Mouse (Mus musculus) adrenal gland, postnatal 4 days (tissue): ENCODE results near the gene Gatd1. TPM values are rescaled to one million over a fixed set of nuclear protein-coding genes. Genes with fewer than 3 reads are reported as not detected.
"Not testable (repeated sequence)": the region's sequence is repeated elsewhere in the genome, so short reads cannot be mapped to it uniquely, and the experiment has no call there.

ENCODE experiments used
- DNase-seq, 2 experiments: peaks; one replicate each; pipeline ENCODE4 v3.0.0; 2021 to 2022; ENCODE audit warnings: low spot score in 2 of 2, mixed read lengths in 2 of 2
- total RNA-seq, 2 experiments: library from RNA; stranded (reverse); gene quantifications; 2 replicates each; pipeline ENCODE4 v1.2.3; 2021

Gatd1 gene
- total RNA-seq, 2 experiments from 2014 or later, result 44.9 to 50.6 TPM

DNA sequence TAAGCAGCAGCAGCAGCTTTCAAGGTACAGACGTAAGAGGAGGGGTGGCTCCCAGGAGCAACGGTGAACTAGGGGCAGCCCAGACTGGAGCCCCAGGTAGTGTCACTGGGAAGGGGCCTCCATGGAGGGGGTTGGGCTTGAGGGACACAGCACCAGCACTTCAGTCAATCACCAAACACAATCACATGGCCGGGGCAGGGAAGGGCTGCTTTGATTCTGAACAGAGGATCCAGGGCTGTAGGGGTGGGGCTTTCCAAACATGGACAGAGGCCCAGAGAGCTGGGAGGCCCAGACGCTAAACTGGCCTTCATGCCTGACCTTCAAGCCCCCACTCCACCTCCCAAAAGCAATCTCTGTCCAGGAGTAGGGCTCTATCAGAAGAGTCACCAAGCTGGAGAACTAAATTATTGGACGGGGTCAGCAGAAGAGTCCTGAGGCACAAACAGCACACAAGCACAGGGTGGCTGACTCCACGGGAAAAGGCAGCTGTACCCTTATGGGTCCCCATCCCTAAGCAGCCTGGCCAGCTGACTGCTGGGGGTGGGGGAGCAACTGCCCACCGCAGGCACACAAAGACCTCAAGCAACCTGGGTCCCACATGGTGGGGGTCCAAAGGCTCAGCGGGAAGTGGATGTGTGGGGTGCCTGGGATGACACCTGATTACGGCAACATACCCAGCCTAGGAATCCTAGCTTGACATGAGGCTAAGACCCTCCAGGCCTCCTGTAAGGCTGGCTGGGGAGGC, 16.1 kb upstream of the Gatd1 start:
- no peak for DNase-seq

DNA sequence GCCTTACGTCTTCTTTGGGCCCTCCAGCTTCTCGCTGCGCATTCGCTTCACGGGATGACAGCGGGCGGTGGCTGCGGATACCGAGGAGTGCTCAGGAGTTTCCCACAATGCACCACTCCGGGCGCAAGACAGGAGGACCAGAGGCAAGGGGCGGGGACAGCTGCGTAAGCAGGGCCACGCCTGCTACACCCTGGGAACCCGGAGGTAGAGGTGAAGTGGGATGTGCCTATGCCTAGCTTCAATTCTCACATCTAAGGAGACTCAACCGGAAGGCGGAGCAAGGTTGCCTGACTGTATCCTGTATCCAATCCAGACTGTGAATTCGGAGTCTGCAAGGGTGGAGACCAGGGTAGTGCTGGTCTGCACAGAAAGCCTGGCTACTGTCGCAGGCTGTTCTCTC, 15.4 kb upstream of the Gatd1 start, which contains the start of gene Cend1:
Cend1 (minus strand) TSS at position 182 of the 400 bp plus-strand sequence.
- DNase-seq, result no peak

DNA sequence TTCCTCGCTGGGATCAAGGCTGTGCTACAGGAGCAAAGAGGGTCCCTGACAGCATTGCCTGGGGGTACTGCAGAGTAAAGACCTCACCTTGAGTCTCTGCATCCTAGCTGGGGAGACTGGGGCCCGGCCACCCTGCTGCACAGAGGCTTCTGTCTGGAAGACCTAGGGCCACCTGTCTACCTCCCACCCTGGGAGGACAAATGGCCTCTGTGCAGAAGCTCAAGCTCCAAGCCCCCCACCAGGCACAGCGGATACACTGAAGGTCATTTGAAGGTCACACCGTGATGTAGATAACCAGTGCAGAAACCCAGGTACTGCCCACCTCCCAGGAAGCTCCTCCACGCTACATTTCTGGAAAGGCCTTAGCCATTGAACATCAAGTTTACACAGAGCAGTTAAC, 14.8 kb upstream of the Gatd1 start:
- no peak for DNase-seq

DNA sequence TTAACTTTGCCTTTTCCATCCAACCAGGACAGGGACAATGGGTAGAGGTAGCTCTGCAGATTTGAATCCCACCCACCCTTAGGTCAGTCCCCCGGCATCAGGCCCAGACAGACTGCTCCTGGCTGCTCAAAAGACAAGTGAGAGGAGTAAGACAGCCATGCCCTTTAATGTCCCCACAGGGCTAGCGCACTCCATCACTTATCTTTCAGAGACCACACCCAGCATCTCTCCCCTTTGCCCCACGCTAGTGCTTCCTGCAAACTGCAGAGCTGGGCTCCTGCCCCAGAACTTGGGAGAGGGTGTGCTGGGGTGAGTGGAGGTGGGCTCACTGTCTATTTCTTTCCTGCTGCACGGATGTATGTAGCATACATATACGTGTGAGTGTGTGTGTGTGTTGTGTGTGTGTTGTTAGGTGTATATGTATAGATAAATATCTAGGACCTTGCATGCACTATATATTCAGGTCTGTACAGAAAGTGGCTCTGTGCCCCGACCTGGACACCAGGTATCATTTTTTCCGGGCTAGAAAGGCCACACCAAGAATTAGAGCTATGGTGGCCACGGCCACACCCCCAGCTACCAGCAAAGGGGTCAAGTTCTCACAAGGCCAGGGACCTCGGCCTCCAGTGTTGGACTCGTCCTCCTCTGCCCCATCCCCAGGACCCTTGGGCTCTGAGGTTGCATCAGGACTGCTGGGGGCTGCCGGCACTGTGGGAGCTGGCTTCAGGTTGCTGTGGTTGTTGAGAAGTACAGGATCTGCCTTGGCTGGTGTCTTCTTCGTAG, 13.2 kb upstream of the Gatd1 start:
- DNase-seq, result no peak

DNA sequence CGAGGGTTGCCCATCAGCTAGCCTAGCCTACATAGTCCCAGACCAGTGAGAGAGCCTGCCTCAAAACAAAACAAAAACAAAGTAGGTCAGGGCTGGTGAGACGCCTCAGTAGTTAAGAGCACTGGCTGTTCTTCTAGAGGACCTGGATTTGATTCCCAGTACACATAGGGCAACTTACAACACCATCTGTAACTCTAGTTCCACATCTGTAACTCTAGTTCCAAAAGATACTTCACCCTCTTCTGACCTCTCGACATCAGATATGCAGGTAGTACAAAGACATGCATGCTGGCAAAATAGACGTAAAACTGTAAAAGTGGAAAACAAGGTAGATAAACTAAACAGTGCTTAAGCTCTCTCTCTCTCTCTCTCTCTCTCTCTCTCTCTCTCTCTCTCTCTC, 9.9 kb upstream of the Gatd1 start:
- DNase-seq, result no peak

DNA sequence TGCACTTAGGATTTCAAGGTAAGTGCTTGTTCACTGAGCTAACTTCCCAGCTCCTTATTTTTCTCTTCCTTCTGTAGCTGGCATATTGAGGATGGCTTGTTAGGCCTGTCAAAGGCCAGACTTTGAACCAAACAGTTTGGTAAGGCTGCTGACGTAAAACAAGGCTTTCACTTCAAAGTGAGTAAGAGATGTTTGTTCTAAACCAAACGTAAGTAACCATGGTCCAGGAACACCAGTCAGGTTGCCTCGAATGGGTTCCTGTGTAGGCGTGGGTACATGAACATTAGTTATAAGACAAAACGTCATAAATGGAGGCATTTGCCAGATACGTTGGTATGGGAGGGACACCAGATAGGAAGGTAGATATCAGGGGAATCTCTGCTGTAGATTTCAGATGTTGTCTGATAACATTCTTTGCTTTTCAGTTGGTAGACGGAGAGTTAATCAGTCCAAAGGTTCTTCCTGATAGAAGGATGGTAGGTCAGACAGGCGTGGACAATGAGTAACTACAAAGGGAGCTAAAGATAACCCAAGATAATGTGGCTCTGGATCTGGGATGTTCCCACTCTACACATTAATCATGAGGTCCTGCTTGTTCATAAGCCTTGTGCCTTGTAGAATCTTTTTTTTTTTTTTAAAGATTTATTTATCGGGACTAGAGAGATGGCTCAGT, 6.2 kb upstream of the Gatd1 start:
- no peak for DNase-seq

DNA sequence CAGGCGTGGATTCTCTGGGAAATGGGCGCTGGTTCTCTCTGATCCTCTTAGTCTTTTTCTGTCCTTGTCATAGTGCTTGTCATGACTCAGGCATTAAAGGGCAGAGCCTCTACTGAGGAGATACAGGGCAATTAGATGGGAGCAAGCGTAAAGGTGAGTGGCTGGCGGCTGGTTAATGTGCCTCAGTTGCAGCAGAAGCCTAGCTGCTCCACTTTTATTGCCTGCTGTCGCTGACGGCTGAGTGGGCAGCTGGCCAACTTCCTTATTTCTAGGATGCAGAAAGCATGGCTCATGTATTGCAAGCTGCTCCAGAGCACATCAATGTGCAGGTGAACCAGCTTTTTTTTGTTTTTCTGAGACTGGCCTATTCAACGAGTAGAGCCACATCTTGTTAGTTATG, 5.0 kb upstream of the Gatd1 start:
- DNase-seq, result no peak

DNA sequence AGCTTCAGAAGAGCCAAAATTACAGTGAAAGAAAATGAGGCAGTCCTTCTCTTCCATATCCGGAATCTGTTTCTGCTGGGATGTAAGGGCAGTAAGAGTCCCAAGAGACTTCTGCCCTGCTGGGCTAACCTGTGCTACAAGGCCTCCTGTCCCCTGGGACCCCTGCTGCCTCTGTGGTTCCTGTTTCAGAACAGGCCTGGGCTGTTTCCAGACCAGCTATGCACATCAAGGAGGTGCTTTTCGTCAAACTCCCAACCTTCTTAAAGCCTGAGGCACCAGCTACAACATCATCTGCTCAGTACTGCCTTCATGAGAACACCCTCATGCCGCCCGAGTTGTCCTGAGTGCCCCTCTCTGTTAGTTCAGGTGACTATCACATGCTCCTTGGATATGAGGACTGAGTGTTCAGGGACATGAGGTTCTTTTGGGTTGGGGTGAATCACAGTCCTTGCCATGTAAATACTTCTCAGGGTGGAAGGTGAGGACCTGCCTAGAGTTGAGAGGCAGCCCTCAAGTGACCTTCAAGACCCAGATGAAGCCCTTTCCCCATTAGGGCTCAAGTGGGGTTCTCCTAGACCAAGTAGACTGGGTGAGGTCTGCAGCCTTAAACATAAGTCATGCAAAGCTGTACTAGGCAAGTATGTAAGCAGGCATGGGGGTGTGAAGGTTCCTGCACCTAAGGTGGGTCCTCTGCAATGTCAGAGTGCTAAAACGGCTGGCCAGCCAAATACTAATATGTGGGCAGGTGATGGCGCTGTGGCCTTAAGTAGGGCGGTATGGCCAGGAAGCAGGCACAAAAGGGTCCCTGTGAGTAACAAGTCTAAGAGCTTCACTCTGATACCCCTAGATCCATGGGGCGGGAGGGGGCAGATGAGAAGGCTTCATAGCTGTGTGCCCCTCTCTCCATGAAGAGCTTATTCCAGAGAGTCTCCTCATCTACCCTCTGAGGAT, 4.1 kb upstream of the Gatd1 start:
- DNase-seq, result no peak

DNA sequence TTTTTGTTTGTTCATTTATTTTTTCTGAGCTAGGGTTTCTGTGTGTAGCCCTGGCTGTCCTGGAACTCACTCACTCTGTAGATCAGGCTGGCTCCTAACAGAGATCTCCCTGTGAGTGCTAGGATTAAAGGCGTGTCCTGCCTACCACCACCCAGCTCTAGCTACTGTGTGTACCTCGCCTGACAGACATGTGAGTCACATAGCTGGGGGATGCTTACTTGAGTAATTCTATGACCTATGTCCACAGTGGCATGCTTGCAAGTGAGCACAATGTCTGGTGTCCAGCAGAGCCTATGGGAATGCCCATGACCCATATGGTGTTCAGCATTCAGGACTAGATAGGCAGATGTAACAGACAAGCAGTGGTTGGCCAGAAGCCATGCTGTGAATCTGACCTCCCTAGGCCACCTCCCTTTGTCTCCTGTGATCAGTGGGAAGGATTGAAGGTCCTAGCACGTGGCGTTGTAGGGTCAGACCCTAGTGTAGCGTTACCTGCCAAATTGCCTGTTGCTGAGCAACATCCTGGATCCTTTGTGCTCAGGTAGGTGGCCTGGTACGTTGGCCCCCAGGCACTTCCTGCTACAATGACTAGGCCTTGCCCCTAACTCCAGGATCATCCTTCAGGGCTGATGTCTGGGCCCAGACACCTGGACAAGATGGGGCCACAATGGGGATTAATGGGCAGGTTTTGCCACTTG, 2.4 kb upstream of the Gatd1 start:
- no peak for DNase-seq

DNA sequence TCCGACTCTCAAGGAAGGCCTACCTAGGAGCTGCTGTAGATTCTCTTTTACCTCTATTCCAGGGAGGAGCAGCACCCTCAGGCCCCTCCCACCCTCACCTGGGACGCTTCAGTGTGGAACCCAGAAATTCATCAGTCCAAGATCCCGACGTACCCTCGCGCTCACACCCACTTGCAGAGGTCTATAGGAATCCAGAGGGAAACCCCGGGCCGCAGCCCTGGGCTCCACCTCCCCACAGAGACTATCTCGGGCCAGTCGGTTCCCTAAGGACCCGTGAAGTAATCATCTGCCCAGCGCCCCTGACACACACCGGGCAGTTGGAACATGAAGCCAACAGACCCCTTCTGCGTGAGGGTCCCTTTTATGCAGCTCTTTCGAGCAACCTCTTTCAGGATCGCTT, 605 bp downstream of the Gatd1 start:
- DNase-seq, result no peak

DNA sequence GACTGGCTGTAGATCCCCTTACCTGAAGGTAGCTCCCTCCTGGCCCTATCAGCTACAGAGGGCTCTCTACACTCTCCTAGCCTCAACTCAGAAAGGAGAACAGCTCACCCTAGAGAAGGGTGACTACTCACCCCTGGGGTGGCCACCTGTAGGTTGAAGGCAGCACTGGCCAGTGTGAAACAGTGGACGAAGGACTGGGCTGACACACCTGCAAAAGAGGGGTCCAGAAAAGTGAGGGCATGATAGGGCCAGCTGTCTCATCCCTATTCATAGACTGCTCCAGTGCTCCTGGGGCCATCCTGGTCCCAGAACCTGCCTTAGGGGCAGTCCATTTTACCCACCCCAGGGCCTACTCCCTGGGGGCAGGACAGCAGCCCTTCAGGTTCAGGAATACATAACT, 2.3 kb downstream of the Gatd1 start:
- no peak for DNase-seq

DNA sequence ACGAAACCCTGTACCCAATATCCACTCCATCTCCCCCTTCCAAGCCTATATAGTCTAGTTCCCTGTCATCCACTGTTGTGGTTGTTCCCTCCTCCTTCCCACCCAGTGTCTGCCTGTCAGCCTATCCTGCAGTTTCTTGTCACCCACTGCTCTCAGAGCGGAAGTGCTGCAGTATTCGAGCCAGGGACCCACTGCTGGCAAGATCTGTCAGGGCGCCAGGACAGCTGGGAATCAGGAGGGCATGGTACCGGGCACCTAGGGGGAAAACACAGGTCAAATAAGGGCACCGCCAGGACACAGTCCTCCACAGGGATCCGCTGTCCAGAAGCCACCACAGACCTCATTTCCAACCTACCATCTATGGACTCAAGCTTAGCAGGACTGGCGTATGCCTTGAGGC, 3.3 kb downstream of the Gatd1 start:
- no peak for DNase-seq

DNA sequence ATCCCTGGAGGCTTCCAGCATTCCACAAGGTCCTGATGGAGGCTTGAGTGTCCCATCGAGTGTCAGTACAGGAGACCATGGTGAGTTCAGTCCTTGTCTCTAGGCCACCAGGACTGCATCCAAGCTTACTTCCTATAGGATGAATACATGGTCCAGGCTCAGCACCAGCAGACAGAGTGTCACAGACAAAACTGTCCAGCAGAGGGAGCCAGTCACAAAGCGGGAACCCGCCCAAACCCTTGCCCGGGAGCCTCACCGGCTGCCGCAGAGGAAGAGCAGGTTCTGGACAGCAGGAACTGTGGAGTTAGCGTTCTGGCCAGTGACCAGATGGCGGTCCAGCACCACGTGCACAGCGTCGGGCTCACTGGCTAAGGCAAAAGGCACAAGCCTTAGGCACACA, 5.1 kb downstream of the Gatd1 start:
- DNase-seq, result peak; percentile 68 to 77

DNA sequence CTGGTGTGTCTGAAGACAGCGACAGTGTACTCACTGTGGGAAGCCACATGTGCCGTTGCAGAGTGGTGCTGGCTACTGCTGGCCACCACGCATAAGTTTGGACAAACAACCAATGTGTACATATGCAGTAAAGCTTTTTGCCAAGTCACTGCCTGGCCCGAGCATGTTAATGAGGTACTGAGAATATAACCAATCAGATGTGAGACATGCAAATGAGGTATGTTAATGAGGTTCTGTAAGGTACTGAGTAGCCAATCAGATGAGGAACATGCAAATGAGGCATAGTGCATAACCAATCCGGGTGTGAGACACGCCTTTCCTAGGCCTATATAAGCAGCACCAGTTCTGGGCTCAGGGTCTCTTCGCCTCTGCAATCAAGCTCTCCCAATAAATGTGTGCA, 6.3 kb downstream of the Gatd1 start:
- not testable (repeated sequence) for DNase-seq

DNA sequence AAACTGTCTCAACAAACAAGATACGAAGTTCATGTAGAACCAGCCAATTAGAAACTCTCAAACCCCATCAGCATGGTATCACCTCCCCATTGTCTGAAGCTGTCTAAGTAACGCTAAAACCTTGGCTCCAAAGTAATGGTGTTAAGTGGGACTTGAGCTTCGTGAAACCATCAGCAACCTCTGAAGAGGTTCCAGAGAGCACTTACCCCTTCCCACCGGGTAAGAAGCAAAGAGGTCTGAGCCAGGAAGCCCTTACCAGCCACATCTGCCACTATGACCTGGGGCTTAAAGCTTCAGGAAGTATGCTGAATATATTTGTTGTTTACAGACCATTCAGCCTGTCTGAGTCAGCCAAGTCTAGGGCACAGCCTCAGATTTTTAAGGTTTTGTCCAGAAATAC, 8.5 kb downstream of the Gatd1 start:
- no peak for DNase-seq

DNA sequence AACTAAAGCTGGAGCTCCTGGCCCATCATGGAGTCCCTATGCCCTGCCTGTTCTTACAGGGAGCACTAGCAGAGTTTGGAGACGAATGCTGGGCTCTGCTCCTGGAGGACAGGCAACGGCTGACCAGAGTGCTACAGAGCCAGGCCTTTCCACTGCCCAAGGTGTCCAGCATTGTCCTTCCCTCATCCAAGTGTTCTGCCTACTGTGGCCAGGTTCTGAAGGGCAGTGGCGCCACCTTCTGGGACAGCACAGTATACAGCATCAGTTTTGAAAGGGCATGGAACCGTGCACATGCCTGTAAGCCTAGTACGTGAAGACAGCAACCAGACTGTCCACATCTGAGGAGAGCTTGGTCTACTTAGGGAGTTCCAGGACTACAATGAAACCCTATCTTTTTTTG, 10.6 kb downstream of the Gatd1 start:
- DNase-seq, result peak in 1 of 2 experiments; percentile 49

DNA sequence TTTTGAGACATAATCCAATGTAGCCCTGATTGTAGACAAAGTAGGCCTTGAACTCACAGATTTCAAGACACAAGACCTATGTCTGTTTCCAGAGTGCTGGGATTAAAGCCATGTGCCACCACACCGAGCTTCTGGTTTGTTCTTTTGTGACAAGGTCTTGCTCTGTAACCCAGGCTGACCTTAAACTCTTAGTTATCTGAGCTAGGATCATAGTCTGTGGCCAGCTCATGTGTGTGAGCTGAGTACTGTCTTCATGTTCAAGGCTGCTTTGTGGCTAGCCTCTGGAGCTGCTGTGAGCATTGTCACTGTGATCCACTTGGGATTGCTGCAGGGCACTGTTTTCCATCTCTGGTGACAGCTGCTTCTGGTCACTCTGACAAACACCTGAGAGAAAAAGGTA, 18.6 kb downstream of the Gatd1 start:
- DNase-seq, result no peak

DNA sequence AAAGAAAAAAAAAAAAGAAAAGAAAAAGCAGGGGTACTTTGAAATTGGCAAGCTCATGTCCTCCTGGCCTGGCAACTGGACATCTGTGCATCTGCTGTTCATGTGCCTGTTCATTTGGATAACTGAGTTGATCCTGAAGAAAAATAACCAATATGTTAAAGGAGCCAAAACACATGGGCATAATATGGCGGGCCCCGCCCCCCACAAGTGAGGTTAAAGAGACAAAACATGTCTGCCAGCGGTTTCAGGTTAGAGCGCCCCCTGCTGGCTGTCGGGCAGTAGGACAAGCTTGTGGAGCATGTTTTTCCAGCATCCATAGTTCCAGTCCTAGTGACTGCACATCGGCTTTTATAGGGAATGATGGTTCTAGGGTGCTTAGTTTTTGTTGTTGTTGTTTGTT, 19.2 kb downstream of the Gatd1 start:
- peak; percentile 45 to 76 for DNase-seq

DNA sequence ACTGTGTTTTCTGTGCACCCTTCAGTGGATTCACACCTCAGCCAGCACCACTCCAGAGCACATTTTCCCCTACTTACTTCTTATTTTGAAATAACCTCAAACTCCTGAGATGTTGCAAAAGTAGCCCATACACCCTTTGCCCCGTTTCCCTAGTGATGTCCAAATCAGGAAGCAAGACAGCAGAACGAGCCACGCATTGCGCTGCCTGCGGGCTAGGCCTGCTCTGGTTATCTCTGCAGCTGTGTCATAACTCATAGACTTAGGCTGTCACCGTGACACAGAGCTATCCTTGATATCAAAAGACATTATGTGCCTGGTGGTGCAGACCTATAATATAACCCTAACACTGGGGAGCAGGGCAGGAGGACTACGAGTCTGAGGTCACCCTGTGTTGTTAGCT, 19.8 kb downstream of the Gatd1 start:
- no peak for DNase-seq

DNA sequence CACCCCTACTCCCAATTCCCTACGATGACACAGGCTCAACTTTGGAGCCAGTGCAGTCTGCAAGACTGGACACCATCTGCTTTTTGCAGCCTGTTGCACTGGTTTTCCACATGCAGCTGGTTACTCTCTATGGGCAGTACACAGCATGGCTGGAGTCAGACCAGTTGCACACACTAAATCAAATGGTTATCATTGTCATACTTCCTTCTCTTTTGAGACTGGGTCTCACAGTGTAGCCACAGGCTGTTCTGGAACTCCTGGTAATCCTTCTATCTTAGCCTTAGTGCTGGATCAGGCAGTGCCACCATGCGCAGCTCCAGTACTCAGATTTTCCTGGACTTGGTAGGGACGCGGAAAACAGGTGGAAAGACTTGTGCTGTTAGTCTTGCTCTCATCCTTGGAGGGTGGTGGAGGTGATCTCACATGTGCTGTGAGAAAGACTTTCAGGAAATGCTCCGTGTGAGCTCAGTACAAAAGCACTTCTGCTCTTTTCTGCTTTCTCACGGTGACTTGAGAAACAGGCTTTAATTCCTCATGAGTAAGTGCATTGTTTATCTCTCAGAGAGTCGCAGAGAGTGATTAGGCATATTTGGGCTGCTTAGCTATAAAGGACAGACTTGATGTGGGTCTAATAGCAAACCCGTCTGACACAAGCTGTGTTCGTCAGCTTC, 21.2 kb downstream of the Gatd1 start:
- no peak for DNase-seq
